Mouse (Mus musculus) lung, postnatal 4 days (tissue): ENCODE measurements at regions not wholly inside any gene's neighbourhood (a gene's known extent, or its start where the extent isn't known, plus 50 kb on each side); places are given as distances from the start of the nearest gene placed in this dataset.
A peak's percentile ranks its signal among the peaks of the same experiment; 100 is the strongest.

Source experiments
- DNase-seq, 2 experiments: peaks; one replicate each; pipeline ENCODE4 v3.0.0; 2021

DNA sequence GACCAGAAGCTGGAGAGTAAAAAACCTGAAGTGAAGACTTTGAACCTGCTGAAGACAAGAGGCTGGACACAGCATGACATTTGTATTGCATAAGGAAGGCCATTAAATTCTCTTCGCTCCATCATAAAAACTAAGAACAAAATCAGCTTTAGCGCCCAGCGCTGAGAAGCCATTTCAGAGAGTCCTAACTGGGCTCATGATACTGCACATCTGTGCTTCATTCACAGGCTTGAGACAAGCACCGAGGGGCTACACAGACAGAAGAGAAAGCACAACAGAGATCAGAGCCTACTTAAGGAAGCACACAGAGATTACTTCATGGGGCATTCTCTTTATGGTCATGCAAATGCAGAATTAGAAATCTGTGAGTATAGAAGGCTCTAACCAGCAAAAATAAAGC is 338.2 kb upstream of the G2e3 start:
- DNase-seq: no peak

DNA sequence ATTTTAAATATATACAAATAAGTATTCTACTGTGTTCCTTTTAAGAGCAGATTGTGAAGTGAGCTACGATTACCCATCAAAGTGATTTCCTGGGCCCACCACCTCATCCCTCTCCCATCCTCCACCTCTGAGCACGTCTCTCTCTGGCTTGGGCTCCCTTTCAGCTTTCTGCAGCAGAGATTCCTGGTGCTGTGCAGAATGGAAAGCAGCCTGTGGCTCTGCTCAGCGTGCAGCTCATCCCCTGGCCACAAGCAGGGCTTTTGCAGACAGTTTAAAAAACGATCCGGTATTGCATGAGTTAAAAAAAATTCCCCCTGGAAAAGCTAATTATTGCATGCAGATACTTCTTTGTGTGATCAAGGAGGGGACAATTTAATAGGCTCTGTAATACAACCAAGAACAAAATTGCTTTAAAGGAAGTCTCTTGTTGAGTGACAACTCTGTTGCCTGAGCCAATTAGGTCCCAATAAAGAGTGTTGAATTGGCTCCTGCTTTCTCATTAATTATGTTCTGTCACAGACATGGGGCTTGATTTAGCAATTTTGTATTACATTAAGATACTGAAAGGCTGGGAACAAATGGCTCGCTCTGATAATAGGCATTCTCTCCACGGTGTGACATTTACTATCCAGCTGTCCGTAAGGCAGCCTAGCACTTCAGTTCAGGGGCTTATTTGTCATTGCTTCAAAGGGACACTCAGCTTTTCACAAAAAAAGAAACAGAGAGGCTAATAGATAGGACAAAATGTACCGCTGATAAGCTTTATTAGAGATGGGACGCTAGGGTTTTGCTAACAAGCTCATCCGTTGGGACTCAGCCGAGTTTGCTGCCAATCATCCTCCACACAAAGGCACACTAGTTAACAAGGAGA is 345.9 kb upstream of the G2e3 start:
- peak in 1 of 2 experiments; percentile 4 for DNase-seq

DNA sequence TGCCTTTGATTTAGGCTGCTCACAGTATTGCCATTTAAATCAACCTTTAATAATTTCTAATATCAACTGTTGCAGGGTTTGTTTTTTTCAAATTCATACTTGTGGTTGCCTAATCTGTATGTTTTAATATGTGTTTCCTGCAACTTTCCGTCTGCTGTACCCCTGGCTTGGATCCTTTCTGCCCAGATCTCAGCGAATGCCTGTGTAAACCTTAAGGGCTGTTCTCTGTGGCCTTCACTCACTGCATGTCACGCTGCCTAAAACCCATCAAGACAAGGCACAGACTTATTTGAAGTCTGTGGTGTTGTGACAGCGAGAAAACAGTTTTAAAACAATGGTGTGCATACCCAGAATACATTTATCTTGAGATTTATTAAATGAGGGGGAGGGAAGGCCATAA is 346.8 kb upstream of the G2e3 start:
- peak in 1 of 2 experiments; percentile 6 for DNase-seq

DNA sequence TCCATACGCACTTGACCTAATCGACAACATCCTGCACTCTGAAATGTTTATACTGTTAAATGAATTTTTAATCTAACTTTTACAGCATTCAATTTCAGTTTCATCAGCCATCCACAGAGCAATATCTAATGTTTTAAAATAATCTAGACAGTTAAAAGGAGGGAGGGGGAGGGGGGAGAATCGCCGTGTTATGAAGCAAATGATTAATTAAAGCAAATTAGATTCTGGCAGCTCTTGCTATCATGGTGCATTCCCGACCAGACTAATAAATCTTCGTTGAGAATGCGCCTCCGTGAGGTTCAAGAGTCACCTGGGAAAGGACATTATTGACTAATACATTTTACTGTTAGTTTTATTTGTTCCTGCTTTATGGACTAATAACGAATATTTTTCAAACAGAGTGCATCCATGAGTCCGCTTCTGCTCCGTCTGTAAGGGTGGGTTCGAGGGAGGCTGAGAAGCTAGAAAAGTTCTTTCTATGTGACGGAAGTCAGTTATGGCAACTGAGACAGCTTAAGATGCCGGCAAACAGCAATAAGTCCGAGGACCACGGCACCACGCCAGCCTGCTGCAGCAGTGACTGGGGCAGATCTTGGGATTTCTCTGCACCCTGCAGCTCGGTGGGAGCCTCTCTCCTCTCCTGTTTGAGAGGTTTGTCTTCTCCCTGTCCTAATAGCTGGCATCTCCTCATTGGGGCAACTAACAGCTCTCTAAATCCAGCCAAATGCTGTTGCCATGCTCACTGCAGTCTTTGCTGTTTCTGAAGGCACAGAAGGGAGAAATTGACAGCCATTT is 347.4 kb upstream of the G2e3 start:
- peak in 1 of 2 experiments; percentile 25 for DNase-seq

DNA sequence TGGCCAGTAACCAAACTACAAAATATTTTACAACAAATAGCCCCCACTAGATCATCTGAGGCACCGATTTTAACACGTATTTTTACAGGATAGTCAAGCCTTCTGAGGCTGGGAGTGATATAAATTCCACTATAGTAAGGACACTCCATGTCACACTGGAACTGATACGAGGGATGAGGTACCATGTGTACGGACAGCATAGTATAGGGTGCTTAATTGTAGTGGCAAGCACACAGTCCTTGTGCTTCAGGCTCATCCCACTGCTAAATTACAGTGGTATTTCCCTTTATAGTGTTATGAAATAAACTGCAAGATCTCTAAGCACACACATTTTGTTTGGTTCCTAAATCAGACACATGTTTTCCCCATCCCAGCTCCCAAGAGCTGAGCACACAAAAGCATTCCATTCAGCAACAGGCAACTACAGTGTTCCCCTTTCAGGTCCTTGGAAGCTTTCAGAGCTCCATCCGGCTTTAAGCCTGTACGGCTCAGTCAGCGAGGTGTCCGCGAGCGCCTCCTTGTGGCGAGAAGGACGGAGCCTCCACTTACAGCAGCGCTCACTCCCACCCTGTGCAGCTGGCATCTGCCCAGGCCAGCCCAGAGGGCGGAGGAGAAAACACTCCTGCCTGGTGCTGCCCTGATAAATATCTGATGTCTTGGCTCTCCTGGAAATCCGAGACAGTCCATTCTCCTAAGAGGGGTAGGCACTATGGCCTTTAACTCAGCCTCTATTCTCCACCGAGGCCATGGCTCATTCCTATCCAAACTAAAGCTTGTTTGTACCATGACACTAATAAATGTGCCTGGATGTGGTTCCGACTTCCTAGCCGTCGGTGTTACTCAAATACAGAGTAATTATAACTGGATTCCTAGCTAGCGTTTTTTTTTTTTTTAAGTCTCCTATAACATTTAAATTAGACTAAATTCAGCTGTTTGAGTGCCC is 348.3 kb upstream of the G2e3 start:
- peak; percentile 80 to 82 for DNase-seq

DNA sequence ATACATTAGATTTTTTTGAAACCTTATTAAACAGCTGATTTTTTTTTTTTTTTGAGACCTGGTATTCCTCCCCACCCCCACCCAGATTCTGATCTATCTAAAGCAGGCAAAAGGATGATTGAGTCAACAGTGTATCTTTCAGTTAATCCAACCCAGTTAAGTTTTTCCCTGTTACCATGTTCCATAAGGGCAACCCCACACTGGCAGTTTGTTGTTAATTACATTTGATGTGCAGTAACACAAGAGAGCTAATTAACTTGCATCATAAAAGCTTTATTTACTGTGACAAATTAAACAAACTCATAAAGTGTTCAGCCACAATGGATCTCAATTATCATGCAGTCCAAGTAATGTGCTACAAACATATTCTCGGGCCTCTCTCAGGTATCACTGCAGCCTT is 346.8 kb upstream of the Prkd1 start:
- DNase-seq: no peak

DNA sequence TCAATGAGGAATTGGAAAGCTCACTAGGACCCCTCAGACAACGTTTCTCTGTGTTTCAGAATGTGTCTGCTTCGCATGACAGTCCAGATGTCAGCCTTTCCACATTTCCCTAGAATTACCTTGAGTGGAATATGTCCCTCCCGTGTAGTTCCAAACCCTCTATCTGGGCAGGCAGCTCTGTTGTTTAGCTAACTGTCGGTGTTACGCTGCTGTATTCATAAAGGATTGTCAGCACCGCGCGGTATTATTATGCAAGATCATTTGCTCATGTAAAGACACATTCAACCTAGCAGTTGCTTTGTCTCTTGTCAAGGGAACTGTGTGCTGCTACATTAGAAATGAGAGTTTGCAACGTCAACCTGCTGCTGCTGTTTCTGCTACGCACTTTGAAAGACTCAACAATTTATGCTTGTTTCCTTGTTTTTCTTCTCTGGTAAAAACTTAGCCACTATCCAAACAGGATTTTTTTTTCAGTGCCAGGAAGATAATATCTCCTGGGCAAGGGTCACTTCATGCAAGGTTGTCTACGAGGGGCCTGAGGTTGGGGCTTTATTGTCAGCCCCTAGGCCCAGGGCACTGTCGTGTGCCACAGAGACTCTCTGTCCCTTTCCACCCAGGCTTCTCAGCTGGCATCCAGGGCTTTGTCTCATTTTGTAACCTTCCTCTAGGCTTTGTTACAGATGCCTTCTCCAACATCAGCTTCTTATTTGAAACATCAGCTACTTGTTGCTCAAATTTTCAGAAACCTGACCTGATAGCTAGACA is 340.8 kb upstream of the Prkd1 start:
- DNase-seq: no peak

DNA sequence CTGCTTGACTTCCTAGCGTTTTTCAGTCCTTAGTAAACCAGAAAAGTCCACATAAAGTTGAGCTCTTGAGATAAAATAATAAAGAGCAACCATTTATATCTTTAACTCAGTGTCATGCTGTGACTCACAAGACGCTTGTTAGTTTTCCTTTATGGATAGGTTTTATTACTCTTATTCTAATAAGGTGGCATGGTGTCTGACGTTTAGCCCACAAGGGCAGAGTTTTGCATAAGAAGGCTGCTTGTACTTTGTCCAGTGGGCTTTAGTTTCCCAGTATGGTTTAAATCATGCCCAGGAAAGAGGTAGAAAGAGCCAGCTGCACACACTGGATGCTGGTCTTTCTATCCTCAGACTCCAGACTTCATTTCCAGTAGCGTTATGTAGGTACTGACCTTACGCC is 332.4 kb upstream of the Prkd1 start:
- DNase-seq: no peak

DNA sequence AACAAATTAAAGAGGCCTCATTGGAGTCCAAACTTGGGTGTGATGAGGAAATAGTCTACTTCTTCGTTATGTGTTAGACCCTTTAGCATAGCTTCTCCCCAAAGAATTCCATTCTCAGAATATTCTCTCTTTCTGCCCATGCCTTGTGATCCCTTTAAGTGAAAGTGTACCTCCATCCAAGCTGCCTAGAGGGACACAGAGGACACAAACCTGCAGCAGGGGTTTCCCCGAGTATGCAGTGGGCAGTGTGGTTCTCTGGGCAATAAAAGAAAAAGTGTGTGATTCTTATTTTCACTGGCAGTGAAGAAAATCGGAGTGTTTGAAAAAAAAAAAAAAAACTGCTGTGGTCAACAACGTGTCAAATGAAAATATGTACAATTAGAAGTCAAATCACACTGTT is 331.9 kb upstream of the Prkd1 start:
- no peak for DNase-seq

DNA sequence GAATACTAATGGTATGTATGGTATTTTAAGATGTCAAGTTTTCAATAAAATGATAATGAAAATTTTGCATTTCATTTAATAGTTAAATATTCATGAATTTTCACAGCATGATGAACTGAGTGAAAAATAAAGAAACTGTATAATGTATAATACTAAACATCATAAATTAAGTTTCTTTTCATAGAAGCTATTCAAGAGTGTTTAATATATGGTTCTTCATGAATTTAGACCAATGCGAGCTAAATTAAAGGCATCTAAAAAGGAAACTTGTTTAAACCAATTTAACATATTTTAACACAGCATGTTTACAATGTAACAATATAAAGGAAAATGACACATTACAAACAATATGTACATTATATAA is 321.8 kb upstream of the Prkd1 start:
- no peak for DNase-seq

DNA sequence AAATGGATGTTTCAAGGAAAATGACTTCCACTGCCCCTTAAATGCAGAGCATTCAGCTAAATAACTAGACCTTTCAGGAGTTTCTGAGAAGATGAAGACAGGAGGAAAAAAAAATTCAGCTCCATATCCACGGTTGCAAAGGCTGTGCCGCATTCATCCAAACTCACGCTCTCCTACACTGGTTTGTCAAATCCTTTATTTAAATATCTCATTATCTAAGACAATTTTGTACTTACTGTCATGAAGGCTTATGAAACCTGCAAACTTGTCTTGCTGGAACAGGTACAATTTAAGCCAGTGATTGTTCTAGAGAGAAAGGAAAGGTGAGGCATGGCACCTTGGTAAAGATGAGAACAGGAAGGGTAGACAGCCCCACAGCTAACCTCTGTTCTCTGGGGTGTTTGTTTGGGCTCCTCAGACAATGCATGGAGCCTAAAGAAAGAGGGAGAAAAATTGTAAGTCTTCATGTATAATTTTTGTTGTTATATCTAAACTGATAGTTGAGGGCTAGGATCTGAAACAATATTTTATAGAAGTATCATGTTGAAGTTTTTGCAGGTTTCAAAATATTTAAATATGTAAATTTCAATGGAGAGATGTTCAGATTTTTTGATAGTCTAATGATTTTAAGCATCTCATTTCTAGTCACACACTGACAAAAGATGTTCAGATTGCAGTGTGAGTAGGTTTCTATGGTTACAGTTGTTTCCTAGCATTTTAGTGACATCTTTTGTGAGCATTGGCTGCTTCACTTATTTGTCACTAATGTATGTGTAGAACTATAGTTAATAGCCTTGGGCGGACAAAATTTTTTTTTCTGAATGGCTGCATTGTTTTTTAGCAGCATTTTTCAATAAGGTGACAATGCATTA is 321.2 kb upstream of the Prkd1 start:
- no peak for DNase-seq

DNA sequence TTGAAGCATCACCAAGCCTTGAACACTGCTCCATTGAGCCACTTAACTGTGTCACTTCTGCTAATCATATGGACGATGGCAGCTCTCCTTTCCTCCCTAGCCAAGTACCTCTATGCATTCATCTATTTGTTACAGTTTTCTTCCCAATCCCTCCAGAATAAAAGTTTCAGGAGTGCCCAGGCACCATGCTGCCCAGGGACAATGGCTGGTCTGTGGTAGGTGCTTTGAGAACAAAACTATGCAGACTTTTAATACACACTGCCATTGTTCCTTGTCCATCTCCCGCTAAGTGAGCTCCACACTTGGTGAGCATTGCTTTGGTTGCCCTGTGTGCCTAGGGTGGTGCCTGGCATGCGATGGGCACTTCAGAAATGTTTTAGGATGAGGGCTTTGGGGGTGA is 320.5 kb upstream of the Prkd1 start:
- no peak for DNase-seq

DNA sequence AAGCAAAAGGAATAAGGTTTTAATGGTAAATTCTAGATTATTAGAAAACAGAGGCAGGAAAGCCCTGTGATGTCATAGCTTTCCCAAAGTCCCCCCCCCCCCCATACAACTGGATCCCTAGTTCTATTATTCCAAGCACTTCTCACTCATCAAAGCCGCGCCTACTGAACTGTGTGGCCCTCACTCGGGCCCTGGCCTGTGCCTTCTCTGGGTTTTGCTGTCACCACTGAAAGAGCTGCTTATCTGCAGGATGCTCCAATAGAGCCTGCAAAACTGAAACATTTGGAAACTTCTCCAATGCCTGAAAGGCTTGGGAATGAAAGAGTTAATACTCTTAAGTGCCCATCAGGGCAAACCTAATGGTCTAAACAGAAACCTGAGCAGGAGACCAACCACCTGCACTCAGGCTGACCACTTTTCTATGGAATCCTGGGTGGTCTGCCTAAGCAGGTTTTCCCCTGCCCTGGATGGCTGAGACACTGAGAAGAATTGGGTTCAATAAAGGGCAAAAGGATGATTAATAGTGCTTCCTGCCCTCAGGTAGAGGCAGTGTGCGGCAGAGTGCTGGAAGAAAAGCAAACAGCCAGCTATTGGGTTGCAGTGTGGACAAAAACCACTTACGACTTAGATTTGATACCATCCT is 318.4 kb upstream of the Prkd1 start:
- DNase-seq: no peak

DNA sequence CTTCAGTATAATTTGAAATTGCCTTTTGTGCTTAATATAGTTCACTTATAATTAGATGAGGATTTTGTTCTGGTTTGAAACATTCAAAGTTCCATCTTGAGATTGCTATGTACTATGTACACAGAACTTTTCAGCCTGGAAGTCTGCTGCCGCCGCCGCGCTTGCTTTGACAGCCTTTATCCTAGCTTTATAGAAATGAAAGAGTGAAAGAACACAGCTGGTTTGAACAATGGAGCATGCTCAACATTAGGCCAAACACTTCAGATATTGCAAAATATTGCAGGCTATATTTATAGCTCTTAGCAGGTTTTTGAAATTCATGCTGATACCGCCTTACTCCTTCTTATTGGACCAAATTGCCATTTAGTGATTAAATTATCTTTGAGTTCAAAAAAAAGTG is 305.1 kb upstream of the Prkd1 start:
- DNase-seq: peak in 1 of 2 experiments; percentile 52

DNA sequence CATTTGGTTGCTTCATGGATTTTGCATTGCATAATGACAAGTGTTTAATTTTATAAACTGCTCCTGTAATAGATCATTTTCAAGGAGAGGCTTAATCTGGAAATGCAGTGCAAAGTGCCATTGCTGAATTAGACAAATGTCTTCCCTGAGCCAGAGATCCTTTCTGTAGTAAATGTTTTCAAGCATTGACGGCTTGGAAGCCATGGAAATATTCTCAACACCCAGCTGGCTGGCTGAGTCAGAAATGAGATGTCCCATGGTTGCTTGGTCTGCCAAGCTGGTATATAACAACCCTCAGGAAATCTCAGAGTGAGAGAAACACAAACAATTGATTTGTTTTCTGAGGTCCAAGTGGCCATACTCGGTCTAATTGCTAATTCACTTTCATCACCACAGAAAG is 298.1 kb upstream of the Prkd1 start:
- no peak for DNase-seq

DNA sequence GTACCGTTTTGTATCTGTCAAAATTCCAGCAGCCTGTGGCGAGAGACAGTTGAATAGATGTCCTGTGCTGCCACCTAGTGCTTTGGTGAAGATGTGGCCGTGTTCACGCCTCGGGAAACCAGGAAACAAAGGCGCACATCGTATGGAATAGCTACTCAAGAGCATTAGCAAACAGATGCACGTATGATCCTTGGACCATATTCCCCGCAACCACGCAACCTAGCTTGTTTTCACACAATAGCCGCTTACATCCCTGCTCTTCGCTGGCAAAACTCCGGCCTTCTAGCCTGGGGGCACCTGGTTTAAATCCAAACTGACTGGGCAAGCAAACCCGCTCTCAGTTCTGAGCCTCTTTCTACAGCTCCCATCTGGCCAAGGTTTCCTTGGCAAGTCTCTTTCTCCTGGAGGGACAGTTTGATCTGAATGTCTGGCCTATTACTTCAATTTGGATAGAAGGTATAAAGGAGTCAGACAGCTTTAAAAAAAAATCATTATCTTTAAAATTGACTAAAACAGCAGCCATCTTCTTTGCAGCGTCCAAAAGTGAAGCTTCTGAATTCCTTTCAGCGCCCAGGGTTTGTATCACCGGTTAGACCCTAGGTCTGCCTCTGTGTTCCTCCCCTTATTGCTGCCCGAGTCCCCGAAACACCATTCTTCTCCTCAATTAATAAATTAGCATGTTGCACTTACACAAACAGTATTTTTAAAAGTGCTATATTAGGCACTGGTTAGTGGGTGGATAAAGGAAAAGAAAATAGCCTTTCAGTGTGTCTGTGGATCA is 295.0 kb upstream of the Prkd1 start:
- DNase-seq: peak; percentile 25 to 65

DNA sequence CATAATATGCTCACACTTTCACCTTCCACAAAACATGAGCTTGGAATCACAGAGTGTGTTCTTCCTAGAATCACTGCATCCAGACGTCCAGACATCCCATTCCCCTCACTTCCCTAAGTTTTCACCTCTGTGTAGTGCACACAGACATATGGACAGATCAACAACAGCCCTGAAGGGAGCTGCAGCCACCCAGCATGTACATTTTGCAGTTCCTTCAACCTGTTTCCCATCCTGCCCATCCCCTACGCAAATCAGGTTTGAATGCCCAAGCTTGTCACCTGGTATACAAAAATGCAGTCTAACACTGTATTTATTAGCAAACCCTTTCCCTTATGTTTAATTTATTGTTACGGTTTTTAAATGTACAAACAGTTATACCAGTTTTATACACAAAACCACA is 294.4 kb upstream of the Prkd1 start:
- DNase-seq: no peak

DNA sequence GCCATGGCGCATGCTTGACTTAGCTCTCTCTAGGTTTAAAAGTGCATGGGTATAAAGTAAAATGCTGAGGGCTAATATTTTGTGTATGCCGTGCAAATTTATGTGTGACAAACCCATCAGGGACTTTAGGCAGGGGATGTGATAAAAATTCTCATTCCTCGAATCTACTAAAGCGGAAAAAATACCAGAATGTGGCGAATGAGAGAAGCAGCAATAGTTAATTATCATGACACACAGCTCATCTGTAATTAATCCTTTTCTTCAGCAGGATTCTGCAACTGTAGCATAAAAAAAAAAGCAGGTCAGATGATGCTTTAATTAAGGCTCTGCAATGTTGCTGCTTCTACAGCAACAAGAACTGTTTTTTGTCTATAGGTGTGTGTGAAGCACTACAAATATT is 286.6 kb upstream of the Prkd1 start:
- DNase-seq: no peak

DNA sequence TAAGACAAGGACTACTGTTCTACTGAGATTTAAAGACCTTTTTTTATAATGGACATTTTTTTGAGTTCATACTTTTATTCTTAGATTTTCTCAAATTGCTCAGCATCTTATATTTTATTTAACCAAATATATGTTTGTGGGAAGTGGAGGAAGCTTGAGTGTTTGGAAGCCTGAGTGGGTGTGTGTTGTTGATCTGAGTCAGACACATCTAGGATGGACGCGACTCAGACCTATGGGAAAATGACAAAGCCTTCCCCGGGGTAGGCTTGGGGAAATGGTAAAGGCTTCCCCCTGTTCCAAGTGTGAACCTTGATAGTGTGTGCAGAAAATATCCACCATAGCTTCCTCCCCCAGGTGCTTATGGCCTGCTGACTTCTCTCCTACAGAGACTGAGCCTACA is 283.6 kb upstream of the Prkd1 start:
- DNase-seq: no peak

DNA sequence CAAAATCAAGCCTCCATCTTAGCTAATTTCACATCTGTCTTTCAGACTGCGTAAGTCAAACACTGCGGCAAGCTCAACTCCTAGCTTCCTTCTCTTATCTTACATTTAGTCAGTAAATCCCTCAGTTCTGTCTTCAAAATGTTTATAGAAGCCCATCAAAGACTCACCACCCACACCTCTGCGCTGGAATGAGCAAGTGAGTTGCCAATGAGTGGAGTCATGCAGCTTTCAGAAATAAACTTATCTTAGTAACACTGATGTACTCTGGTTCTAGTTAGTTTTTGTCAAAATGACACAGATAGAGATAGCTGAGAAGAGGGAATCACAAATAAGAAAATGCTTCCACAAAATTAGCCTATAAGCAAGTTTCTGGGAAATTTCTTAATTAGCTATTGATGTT is 280.7 kb upstream of the Prkd1 start:
- DNase-seq: no peak
